Mouse (Mus musculus) liver, postnatal 0 days (tissue): ENCODE data around the gene Acaa1a. TPM values are rescaled to one million over a fixed set of nuclear protein-coding genes. Genes with fewer than 3 reads are reported as not detected.

Experiments used
- ATAC-seq: fragments of 200-750 bp; cut with Nextera tagmentation; 2 replicates; pipeline ENCODE4 v1.8.0; 2017; ENCODE audit warnings: mild to moderate bottlenecking, moderate library complexity
- DNase-seq: peaks from one replicate; pipeline ENCODE4 v3.0.0-alpha.2; 2016
- H3K27ac ChIP-seq: fragments of 300-500 bp; sonication (generic); 2 replicates; pipeline ENCODE4 v1.5.1; 2014; ENCODE audit warnings: antibody characterized with exemption, moderate library complexity, mild to moderate bottlenecking, low read depth
- H3K27me3 ChIP-seq: fragments of 300-500 bp; sonication (generic); 2 replicates; pipeline ENCODE4 v1.6.1; 2014; ENCODE audit warnings: low read length, control low read depth, mixed read lengths; ENCODE audit not compliant: insufficient read depth
- H3K36me3 ChIP-seq: fragments of 300-500 bp; sonication (generic); replicated peaks from 2 replicates; pipeline ENCODE4 v1.6.1; 2014; ENCODE audit warnings: mild to moderate bottlenecking, control low read depth, low read length, moderate library complexity, mixed read lengths; ENCODE audit not compliant: insufficient read depth
- H3K4me1 ChIP-seq: fragments of 300-500 bp; sonication (generic); 2 replicates; pipeline ENCODE4 v1.6.1; 2014; ENCODE audit warnings: antibody characterized with exemption, mild to moderate bottlenecking, control low read depth; ENCODE audit not compliant: insufficient read depth
- H3K4me2 ChIP-seq: fragments of 300-500 bp; sonication (generic); 2 replicates; pipeline ENCODE4 v1.6.1; 2014; ENCODE audit warnings: low read depth, mild to moderate bottlenecking, low read length, moderate library complexity, mixed read lengths
- H3K4me3 ChIP-seq: fragments of 300-500 bp; sonication (generic); 2 replicates; pipeline ENCODE4 v1.5.1; 2014; ENCODE audit warnings: low read depth, low read length
- H3K9ac ChIP-seq: fragments of 300-500 bp; sonication (generic); replicated peaks from 2 replicates; pipeline ENCODE4 v1.6.1; 2014; ENCODE audit warnings: mild to moderate bottlenecking, moderate library complexity
- H3K9me3 ChIP-seq: fragments of 300-500 bp; sonication (generic); 2 replicates; pipeline ENCODE4 v1.6.1; 2016; ENCODE audit warnings: mild to moderate bottlenecking, control low read depth, low read length, mixed read lengths
- CTCF ChIP-seq: sonication (generic); IDR thresholded peaks from 2 replicates; pipeline ENCODE4 v1.5.1; 2016; ENCODE audit warnings: antibody characterized with exemption, low read depth
- EP300 ChIP-seq: IDR thresholded peaks from 2 replicates; pipeline ENCODE4 v1.6.1; 2016; ENCODE audit warnings: antibody characterized with exemption, low read depth, mild to moderate bottlenecking
- WGBS: fragments of 180-500 bp; shearing (Covaris S2); extraction: QIAGEN DNeasy Blood & Tissue Kit; methylation state at CpG from one replicate; pipeline ENCODE4 v1.1.7; 2014; ENCODE audit not compliant: insufficient replicate concordance; 5-methylcytosine and 5-hydroxymethylcytosine counted together
- polyA plus RNA-seq: library from polyadenylated mRNA; unstranded; fragments of >200 nt; fragmentation: Nextera tagmentation; extraction: Ambion mirVana; gene quantifications from 2 replicates; pipeline ENCODE4 v1.2.1, GENCODE M21; 2015

Acaa1a gene
- polyA plus RNA-seq, 1 experiment from 2014 or later, result 132 TPM

DNA sequence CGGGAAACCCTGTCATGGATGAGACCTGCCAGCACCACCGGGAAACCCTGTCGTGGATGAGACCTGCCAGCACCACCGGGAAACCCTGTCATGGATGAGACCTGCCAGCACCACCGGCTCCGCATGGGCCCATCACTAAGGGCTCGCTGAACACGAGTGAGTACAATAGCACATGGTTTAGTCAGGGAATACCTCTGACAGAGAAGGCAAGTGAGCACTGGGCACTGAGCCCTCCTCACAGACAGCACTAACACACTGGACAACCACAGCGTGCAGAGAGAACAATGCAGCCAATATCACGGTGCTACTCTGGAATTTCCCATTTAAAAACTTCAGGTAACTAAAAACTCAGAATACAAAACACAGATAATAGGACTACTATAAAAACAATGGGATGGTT is 26.4 kb upstream of the Acaa1a start:
- ATAC-seq (no peak), DNase-seq (no peak)
- Histone ChIP-seq H3K27ac (no peak overlapping the region), H3K36me3 (0 out of 2 replicates have a peak, but pooled peaks cover 2% of the 10 kb centered on the region), H3K4me1 (no peaks in the 10 kb centered on the region; the same call in 1 of the 2 replicates), H3K4me3 (no peak overlapping the region), H3K9me3 (no peaks in the 10 kb centered on the region), H3K9ac (no peak overlapping the region), H3K27me3 (no peaks in the 10 kb centered on the region), H3K4me2 (no peak overlapping the region)
- TF ChIP-seq EP300, result no peak
- TF ChIP-seq CTCF, result no peak
- WGBS, result 91% methylated on average over 10 of the region's 10 CpGs

DNA sequence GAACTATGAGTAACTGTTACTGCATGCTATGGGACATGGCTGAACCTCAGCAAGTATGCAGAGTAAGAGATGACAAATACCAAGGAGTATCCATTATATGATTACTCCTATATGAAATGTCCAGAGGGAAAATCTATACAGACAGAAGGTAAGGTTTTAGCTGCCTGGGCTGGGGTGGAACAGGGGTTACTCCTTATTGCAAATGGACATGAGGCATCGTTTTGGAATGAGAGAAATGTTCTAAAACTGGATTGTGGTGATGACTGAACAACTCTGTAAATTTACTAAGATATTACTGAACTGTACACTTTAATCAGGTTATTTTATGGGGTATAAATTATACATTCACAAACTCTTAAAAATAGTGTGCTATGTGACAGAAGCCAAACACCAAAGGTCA is 20.6 kb upstream of the Acaa1a start:
- no peaks in the 10 kb centered on the region for H3K9me3 ChIP-seq
- no peaks in the 10 kb centered on the region for H3K27me3 ChIP-seq
- peaks cover 2% of the 10 kb centered on the region; the same call in 1 of the 2 replicates for H3K36me3 ChIP-seq
- 77% methylated on average over 1 of the region's 1 CpGs for WGBS
- H3K9ac ChIP-seq, result no peak overlapping the region
- H3K27ac ChIP-seq, result no peak overlapping the region
- TF ChIP-seq EP300 (no peak), CTCF (no peak)
- H3K4me2 ChIP-seq, result no peak overlapping the region
- peaks cover 11% of the 10 kb centered on the region for H3K4me1 ChIP-seq
- no peak for ATAC-seq
- DNase-seq, result no peak
- no peak overlapping the region for H3K4me3 ChIP-seq

DNA sequence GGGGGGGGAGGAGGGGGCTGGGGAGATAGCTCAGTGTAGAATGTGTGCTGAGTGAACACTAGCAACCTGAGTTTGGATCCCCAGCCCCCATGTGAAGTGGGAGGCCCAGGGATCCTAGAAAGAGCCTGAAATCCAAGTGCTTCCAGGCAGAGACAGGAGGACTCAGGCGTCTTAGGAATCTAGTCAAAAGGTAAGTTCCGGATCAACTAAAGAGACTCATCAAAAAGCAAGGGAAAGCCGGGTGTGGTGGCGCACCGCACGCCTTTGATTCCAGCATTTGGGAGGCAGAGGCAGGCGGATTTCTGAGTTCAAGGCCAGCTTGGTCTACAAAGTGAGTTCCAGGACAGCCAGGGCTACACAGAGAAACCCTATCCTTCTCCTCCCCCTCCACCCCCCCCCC is 19.0 kb upstream of the Acaa1a start:
- H3K4me3 ChIP-seq, result no peak overlapping the region

DNA sequence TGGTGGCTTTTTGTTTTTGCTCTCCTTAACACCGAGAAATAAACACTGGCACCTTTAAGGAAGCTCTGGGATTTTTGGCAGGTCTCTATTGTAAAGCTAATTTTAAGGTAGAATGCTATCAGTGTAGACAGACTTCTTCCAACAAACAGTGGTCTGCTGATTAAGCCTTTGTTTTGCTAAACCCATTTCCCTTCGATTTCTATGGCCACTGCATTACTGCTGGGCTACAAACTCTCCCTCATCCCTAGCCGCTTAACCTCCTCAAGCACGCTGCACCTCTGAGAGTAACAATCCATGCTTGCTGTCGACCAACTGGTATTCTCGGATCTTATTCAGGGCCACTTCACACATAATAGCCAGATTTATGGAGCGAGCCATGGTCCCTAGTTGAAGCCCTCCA is 18.5 kb upstream of the Acaa1a start:
- no peak for DNase-seq
- peak overlapping the region; percentile 82 for H3K4me3 ChIP-seq
- H3K27ac ChIP-seq, result no peak overlapping the region
- no peaks in the 10 kb centered on the region for H3K27me3 ChIP-seq
- peaks cover 2% of the 10 kb centered on the region; the same call in 1 of the 2 replicates for H3K36me3 ChIP-seq
- peak overlapping the region; percentile 97 for H3K4me2 ChIP-seq
- ATAC-seq, result no peak
- TF ChIP-seq EP300, result no peak
- TF ChIP-seq CTCF, result no peak
- H3K9me3 ChIP-seq, result no peaks in the 10 kb centered on the region
- H3K4me1 ChIP-seq, result peaks cover 13% of the 10 kb centered on the region
- H3K9ac ChIP-seq, result peak overlapping the region; percentile 84
- WGBS, result 12% methylated on average over 7 of the region's 7 CpGs

More for the DNA sequence above, 19.0 kb upstream of the Acaa1a start:
- no peak for TF ChIP-seq EP300
- no peak for TF ChIP-seq CTCF
- DNase-seq, result no peak
- 88% methylated on average over 7 of the region's 7 CpGs for WGBS
- H3K4me1 ChIP-seq, result peaks cover 13% of the 10 kb centered on the region
- H3K9me3 ChIP-seq, result no peaks in the 10 kb centered on the region
- H3K4me2 ChIP-seq, result peak overlapping the region; percentile 97; the same call in 1 of the 2 replicates
- no peaks in the 10 kb centered on the region for H3K27me3 ChIP-seq
- no peak overlapping the region for H3K9ac ChIP-seq
- ATAC-seq, result no peak
- H3K27ac ChIP-seq, result no peak overlapping the region
- H3K36me3 ChIP-seq, result peaks cover 2% of the 10 kb centered on the region; the same call in 1 of the 2 replicates

DNA sequence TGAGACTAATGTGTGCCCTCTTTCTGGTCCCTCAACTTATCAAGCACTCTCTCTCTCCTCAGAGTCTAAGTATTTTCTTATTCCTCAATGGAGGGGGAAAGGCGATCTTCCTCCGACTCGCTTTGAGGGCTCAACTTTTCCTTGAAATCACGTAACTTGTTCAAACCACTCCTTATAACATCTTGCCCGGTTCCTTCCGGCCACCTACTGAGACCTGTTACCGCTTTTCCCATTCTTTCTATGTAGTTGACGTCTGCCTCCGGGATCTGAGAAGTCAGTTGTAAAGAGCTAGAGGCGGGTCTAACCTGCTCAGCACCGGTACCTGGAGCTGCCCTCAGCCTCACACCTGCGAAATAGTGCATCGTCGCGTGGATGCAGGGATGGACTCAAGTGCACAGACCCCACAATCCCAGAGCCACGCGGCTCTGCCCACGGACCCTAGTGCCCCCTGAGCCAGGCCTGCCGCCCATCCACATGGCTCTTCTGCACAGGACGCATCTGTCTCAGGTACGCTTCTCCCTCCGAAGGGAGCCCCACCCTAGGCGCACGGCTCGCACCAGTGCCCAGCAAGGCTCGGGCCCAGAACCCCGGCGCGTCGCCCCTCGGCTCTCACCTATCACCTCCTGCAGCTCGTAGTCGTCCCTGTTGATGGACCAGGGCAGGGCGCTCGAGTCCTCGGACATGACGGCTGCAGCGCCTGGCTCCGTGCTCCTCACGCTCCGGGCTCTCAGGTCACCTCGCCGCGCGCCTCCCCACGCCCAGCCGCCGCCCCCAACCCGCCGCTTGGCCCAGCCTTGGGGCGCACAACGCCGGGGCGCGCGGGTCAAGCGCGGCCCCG is 17.9 kb upstream of the Acaa1a start:
- Histone ChIP-seq H3K27me3 (no peaks in the 10 kb centered on the region), H3K9me3 (no peaks in the 10 kb centered on the region), H3K9ac (peak overlapping the region; percentile 84), H3K27ac (peak overlapping the region; percentile 96), H3K4me3 (peak overlapping the region; percentile 82), H3K4me2 (peak overlapping the region; percentile 97), H3K4me1 (peaks cover 13% of the 10 kb centered on the region), H3K36me3 (peaks cover 2% of the 10 kb centered on the region; the same call in 1 of the 2 replicates)
- 1% methylated on average over 48 of the region's 59 CpGs for WGBS
- TF ChIP-seq CTCF (no peak), EP300 (no peak)
- DNase-seq, result no peak
- ATAC-seq, result peak; percentile 1

DNA sequence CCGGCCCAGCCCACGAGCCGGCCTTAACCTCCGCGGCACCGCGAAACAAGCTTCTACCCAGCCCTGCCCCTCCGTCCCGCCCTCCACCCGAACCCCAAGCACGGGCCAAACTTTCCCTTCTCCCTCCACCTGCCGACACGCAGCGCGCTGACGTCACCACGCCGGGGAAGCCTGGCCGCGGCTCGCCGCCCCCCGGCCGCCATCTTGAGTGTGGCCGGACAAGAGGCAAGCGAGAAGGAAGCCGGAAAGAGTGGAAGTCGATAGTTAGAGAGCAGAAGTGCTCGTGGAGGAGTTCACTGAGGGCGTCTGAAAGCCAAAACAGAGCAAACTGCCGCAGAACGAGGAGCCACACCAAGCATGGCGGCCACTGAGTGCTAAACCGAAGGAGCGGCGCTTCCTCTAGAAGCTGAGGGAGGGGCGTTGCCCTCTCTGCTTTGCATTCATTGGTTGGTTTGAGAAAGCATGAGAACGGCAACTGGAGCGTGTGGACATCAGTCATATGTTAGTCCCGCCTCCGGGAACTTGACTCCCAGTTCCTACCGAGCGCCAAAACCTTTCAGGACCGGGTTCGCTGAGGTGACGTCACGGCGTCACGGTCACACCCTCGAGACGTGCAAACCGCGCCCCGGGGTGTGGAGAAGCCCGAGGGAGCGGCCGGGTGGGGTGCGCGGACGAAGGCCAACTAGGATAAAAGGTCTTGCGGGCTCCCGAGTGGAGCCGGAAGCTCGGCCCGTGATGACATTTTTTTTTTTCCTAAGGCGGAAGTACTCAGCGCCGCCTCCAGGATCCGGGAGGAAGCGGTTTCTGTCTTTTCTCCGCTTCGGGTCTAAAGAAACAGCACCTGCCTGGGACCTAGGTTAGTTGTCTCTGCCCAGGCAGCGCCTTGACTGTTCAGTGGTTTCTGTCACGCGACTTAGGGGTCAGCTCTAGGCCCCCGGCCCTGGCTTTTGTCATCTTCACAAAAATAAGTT is 16.9 kb upstream of the Acaa1a start, which contains the start of gene Oxsr1:
Gene Oxsr1 (minus strand): TSS at position 139 of the 971 bp plus-strand sequence.
- Histone ChIP-seq H3K27me3 (no peaks in the 10 kb centered on the region), H3K4me3 (peak within 1 kb of the TSS; percentile 82), H3K36me3 (peaks cover under 1% of the 10 kb centered on the region; the same call in 1 of the 2 replicates), H3K9me3 (no peaks in the 10 kb centered on the region), H3K4me2 (peak within 1 kb of the TSS; percentile 97), H3K9ac (peak within 1 kb of the TSS; percentile 84), H3K4me1 (peaks cover 13% of the 10 kb centered on the region), H3K27ac (peak within 1 kb of the TSS; percentile 96)
- DNase-seq (peak; percentile 99), ATAC-seq (peak; percentile 94)
- under 1% methylated on average over 74 of the region's 76 CpGs for WGBS
- peak; percentile 56 for TF ChIP-seq EP300
- TF ChIP-seq CTCF, result peak; percentile 67
